24 mouse cellular contexts compared by ENCODE assay signal in genomic region chr11:36527509-36527908, GRCm38 (mm10).
DNase-seq lines count a peak whose midpoint lies in the region; ATAC-seq lines count a peak whose summit lies in the region.
"Had no signal": no experiment of that assay in that cellular context is flagged by ENCODE, and none has a peak within 500 bp of the region (broad histone marks: within the 10 kb centered on the region; RNA-seq: fewer than 3 reads in every experiment).

No protein-coding gene starts in this region.

- WGBS in heart, embryonic 13.5 days, result 50% methylated on average over 4 of the region's 4 CpGs

- H3K27me3 ChIP-seq in heart, embryonic 13.5 days (replicated peaks), result no peaks in the 10 kb centered on the region
- H3K27me3 ChIP-seq: heart, embryonic 15.5 days had no signal

- peak; percentile 17 to 22 for DNase-seq in cerebellum, postnatal 14 days
- DNase-seq in cerebellum, adult 9-10 months, result no peak
- no peak for DNase-seq in heart, adult 9 months (ENCODE audit: low spot score in 2 of 2)
- peak; percentile 27 for DNase-seq in left cerebral cortex, postnatal 4 days
- DNase-seq in left cerebral cortex, postnatal 25 days (ENCODE audit: low spot score in 2 of 2), result no peak
- peak; percentile 71 for DNase-seq in retina, postnatal 1 day
- no peak for DNase-seq in retina, embryonic 14.5 days (ENCODE audit: low spot score)
- DNase-seq: adrenal gland, postnatal 10 days; cerebellum, adult 8-10 months; gastrocnemius, postnatal 36 days; heart, adult 2 months; heart, postnatal 36 days; kidney, adult 2 months; liver, postnatal 0 days; right cerebral cortex, adult 18-20 months; right cerebral cortex, postnatal 4 days; thymus, postnatal 14 days had no signal

- H3K4me2 ChIP-seq in heart, embryonic 13.5 days, result no peak overlapping the region
- H3K4me2 ChIP-seq: heart, embryonic 15.5 days; limb, embryonic 12.5 days; liver, embryonic 11.5 days had no signal

- peak overlapping the region; percentile 28; the same call in 1 of the 2 replicates for H3K9ac ChIP-seq in heart, embryonic 13.5 days
- H3K9ac ChIP-seq: heart, embryonic 15.5 days; limb, embryonic 12.5 days; liver, postnatal 0 days had no signal

- H3K4me1 ChIP-seq in heart, embryonic 13.5 days, result peaks cover 25% of the 10 kb centered on the region
- H3K4me1 ChIP-seq: limb, embryonic 12.5 days had no signal

- no peak for ATAC-seq in heart, embryonic 13.5 days (ENCODE audit: extremely low read depth, insufficient number of reproducible peaks, low FRiP score, low TSS enrichment)
- ATAC-seq: liver, postnatal 0 days; lung, postnatal 0 days had no signal

- no peak overlapping the region for H3K4me3 ChIP-seq in heart, embryonic 13.5 days
- H3K4me3 ChIP-seq: heart, adult 2 months; heart, embryonic 15.5 days; limb, embryonic 12.5 days had no signal

- intact Hi-C loops in left cerebral cortex, postnatal 4 days (cut with DNase I), result loop anchor here (10.0 kb wide), 1 partner anchor 303 kb away; no protein-coding TSS in a partner anchor
- intact Hi-C loops in left cerebral cortex, postnatal 25 days (cut with DNase I), result loop anchor here (2.0 kb wide), 1 partner anchor 307 kb away; no protein-coding TSS in a partner anchor

- H3K9me3 ChIP-seq in heart, embryonic 13.5 days, result no peaks in the 10 kb centered on the region
- H3K9me3 ChIP-seq: heart, embryonic 15.5 days; limb, embryonic 12.5 days had no signal

- no peak overlapping the region; the same call in 1 of the 2 replicates for H3K27ac ChIP-seq in heart, embryonic 13.5 days (replicated peaks)
- H3K27ac ChIP-seq: heart, adult 2 months; heart, embryonic 15.5 days; kidney, postnatal 0 days; limb, embryonic 12.5 days; macrophage had no signal

- H3K36me3 ChIP-seq in heart, embryonic 13.5 days, result no peaks in the 10 kb centered on the region
- H3K36me3 ChIP-seq: heart, embryonic 15.5 days; limb, embryonic 12.5 days had no signal

Comparison
In these comparisons a context has a peak if more than half of its experiments do, and no peak if none do; other contexts are left out.
1. DNase-seq: peak in cerebellum, postnatal 14 days (2 of 2), left cerebral cortex, postnatal 4 days (single experiment) and retina, postnatal 1 day (single experiment); none in cerebellum, adult 9-10 months (single experiment), heart, adult 9 months (0 of 2), left cerebral cortex, postnatal 25 days (0 of 2) and retina, embryonic 14.5 days (single experiment).